In genomic region chr3:45385028-45385427, GRCm38 (mm10) we compare ENCODE assay signal across 12 mouse cellular contexts. TPM values are rescaled to one million over a fixed set of nuclear protein-coding genes. Genes with fewer than 3 reads are reported as not detected.
DNase-seq lines count a peak whose midpoint lies in the region; ATAC-seq lines count a peak whose summit lies in the region.
"Had no signal": no experiment of that assay in that cellular context is flagged by ENCODE, and none has a peak within 500 bp of the region (broad histone marks: within the 10 kb centered on the region; RNA-seq: fewer than 3 reads in every experiment).

No protein-coding gene starts in this region.

- peak overlapping the region; percentile 21 for H3K4me2 ChIP-seq in hindbrain, embryonic 12.5 days (replicated peaks)
- peak overlapping the region; percentile 42 for H3K4me2 ChIP-seq in midbrain, embryonic 13.5 days (replicated peaks)
- H3K4me2 ChIP-seq: intestine, embryonic 15.5 days; lung, embryonic 15.5 days had no signal

- no peaks in the 10 kb centered on the region for H3K36me3 ChIP-seq in hindbrain, embryonic 12.5 days
- no peaks in the 10 kb centered on the region for H3K36me3 ChIP-seq in midbrain, embryonic 13.5 days
- H3K36me3 ChIP-seq: intestine, embryonic 15.5 days; lung, embryonic 15.5 days had no signal

- WGBS in hindbrain, embryonic 12.5 days: 26% methylated on average over 3 of the region's 3 CpGs
- WGBS in midbrain, embryonic 13.5 days: 8% methylated on average over 3 of the region's 3 CpGs

- H3K27ac ChIP-seq in hindbrain, embryonic 12.5 days: peak overlapping the region; percentile 44; the same call in 1 of the 2 replicates
- peak overlapping the region; percentile 32; the same call in 1 of the 2 replicates for H3K27ac ChIP-seq in midbrain, embryonic 13.5 days
- H3K27ac ChIP-seq: intestine, embryonic 15.5 days; lung, embryonic 15.5 days had no signal

- H3K9ac ChIP-seq in hindbrain, embryonic 12.5 days: no peak overlapping the region
- peak overlapping the region; percentile 39 for H3K9ac ChIP-seq in midbrain, embryonic 13.5 days (replicated peaks)
- H3K9ac ChIP-seq: intestine, embryonic 15.5 days; lung, embryonic 15.5 days had no signal

- H3K27me3 ChIP-seq in hindbrain, embryonic 12.5 days: no peaks in the 10 kb centered on the region
- no peaks in the 10 kb centered on the region for H3K27me3 ChIP-seq in midbrain, embryonic 13.5 days

- no peaks in the 10 kb centered on the region for H3K9me3 ChIP-seq in hindbrain, embryonic 12.5 days (replicated peaks)
- H3K9me3 ChIP-seq in midbrain, embryonic 13.5 days: no peaks in the 10 kb centered on the region
- H3K9me3 ChIP-seq: intestine, embryonic 15.5 days; lung, embryonic 15.5 days had no signal

- peaks cover 12% of the 10 kb centered on the region for H3K4me1 ChIP-seq in hindbrain, embryonic 12.5 days
- H3K4me1 ChIP-seq in midbrain, embryonic 13.5 days (replicated peaks): peaks cover 37% of the 10 kb centered on the region

- DNase-seq in cerebellum, postnatal 10 days: peak; percentile 4 to 27
- no peak for DNase-seq in cerebellum, adult 18-20 months
- DNase-seq in brain, adult 2 months (ENCODE audit: low read depth, low spot score): peak; percentile 40
- DNase-seq in B cell, adult 2 months: no peak
- no peak for DNase-seq in lung, postnatal 14 days
- DNase-seq in thymus, postnatal 4 days: no peak
- DNase-seq: heart, adult 18-20 months had no signal

- no peak overlapping the region for H3K4me3 ChIP-seq in hindbrain, embryonic 12.5 days
- peak overlapping the region; percentile 29 for H3K4me3 ChIP-seq in midbrain, embryonic 13.5 days (replicated peaks)
- H3K4me3 ChIP-seq: intestine, embryonic 15.5 days; lung, embryonic 15.5 days; myocyte had no signal

- peak; percentile 70 for ATAC-seq in hindbrain, embryonic 12.5 days (ENCODE audit: low FRiP score)
- peak; percentile 59 for ATAC-seq in midbrain, embryonic 13.5 days
- ATAC-seq: intestine, embryonic 15.5 days had no signal

RNA-seq across cellular contexts. Expression of gene Pcdh10, which starts 6.8 kb away (rescaled TPM):
- polyA plus RNA-seq in hindbrain, embryonic 12.5 days (2016; fragmentation: Nextera tagmentation; extraction: Ambion mirVana): 9.3 and 11.1 TPM in 2 replicates
- polyA plus RNA-seq in midbrain, embryonic 13.5 days (2015; fragmentation: Nextera tagmentation; extraction: Ambion mirVana): 14.6 and 15.6 TPM in 2 replicates
- polyA plus RNA-seq: myocyte had no signal

Comparison
In these comparisons a context has a peak if more than half of its experiments do, and no peak if none do; other contexts are left out.
1. DNase-seq: peak in cerebellum, postnatal 10 days (2 of 2) and brain, adult 2 months (single experiment); none in cerebellum, adult 18-20 months (0 of 2), B cell, adult 2 months (0 of 2), lung, postnatal 14 days (single experiment) and thymus, postnatal 4 days (single experiment).